Mouse (Mus musculus) liver, adult 2 months (tissue): ENCODE measurements around the gene Mettl25.

Experiments
- CTCF ChIP-seq: fragments of 200-500 bp; IDR thresholded peaks from 2 replicates; pipeline ENCODE4 v1.5.1; 2011; ENCODE audit warnings: low read depth, low read length, control low read depth
- POLR2A ChIP-seq: fragments of 200-500 bp; IDR thresholded peaks from 2 replicates; pipeline ENCODE4 v1.6.1; 2011; ENCODE audit warnings: low read length, control low read depth; ENCODE audit not compliant: insufficient read depth; ENCODE audit errors: extremely low read depth

GRCm38 (mm10) chr10:105753831-105754605 lies 87.2 kb downstream of the Mettl25 start:
- TF ChIP-seq POLR2A: no peak
- TF ChIP-seq CTCF: no peak
